Mouse (Mus musculus) midbrain, embryonic 13.5 days (tissue): Measurements from ENCODE around the gene Igf1r. TPM values are rescaled to one million over a fixed set of nuclear protein-coding genes. Genes with fewer than 3 reads are reported as not detected.

ENCODE experiments used
- ATAC-seq: fragments of 200-750 bp; cut with Nextera tagmentation; 2 replicates; pipeline ENCODE4 v1.8.0; 2017; ENCODE audit warnings: mild to moderate bottlenecking, moderate TSS enrichment, moderate library complexity
- H3K27ac ChIP-seq: fragments of 300-500 bp; sonication (generic); 2 replicates; pipeline ENCODE4 v1.5.1; 2015; ENCODE audit warnings: inconsistent platforms, mild to moderate bottlenecking, moderate library complexity
- H3K27me3 ChIP-seq: fragments of 300-500 bp; sonication (generic); 2 replicates; pipeline ENCODE4 v1.6.1; 2015; ENCODE audit warnings: mild to moderate bottlenecking, inconsistent platforms
- H3K36me3 ChIP-seq: fragments of 300-500 bp; sonication (generic); 2 replicates; pipeline ENCODE4 v1.6.1; 2015; ENCODE audit warnings: mild to moderate bottlenecking, inconsistent platforms
- H3K4me1 ChIP-seq: fragments of 300-500 bp; sonication (generic); replicated peaks from 2 replicates; pipeline ENCODE4 v1.6.1; 2015; ENCODE audit warnings: inconsistent platforms
- H3K4me2 ChIP-seq: fragments of 300-500 bp; sonication (generic); replicated peaks from 2 replicates; pipeline ENCODE4 v1.6.1; 2015; ENCODE audit warnings: moderate library complexity, mild to moderate bottlenecking, inconsistent platforms
- H3K4me3 ChIP-seq: fragments of 300-500 bp; sonication (generic); replicated peaks from 2 replicates; pipeline ENCODE4 v1.5.1; 2015; ENCODE audit warnings: mild to moderate bottlenecking, inconsistent platforms
- H3K9ac ChIP-seq: fragments of 300-500 bp; sonication (generic); replicated peaks from 2 replicates; pipeline ENCODE4 v1.6.1; 2015; ENCODE audit warnings: mild to moderate bottlenecking, inconsistent platforms
- H3K9me3 ChIP-seq: fragments of 300-500 bp; sonication (generic); 2 replicates; pipeline ENCODE4 v1.6.1; 2016; ENCODE audit warnings: mild to moderate bottlenecking, inconsistent platforms
- WGBS: fragments of 180-500 bp; shearing (Covaris S2); methylation state at CpG from one replicate; pipeline ENCODE4 v1.1.7; 2015; 5-methylcytosine and 5-hydroxymethylcytosine counted together
- polyA plus RNA-seq: library from polyadenylated mRNA; unstranded; fragments of >200 nt; fragmentation: Nextera tagmentation; extraction: Ambion mirVana; gene quantifications from 2 replicates; pipeline ENCODE4 v1.2.1, GENCODE M21; 2015

Gene Igf1r
- polyA plus RNA-seq, 1 experiment from 2014 or later, result 31.4 TPM

- H3K4me2 ChIP-seq, result no peak overlapping the region
- H3K9me3 ChIP-seq, result 0 out of 2 replicates have a peak, but pooled peaks cover 3% of the 10 kb centered on the region
- H3K27me3 ChIP-seq, result no peaks in the 10 kb centered on the region
- no peak overlapping the region for H3K4me3 ChIP-seq
- no peak for ATAC-seq
- H3K36me3 ChIP-seq, result peaks cover 32% of the 10 kb centered on the region
- no peak overlapping the region for H3K9ac ChIP-seq
- no peak overlapping the region for H3K27ac ChIP-seq
- H3K4me1 ChIP-seq, result peaks cover 35% of the 10 kb centered on the region
- 89% methylated on average over 13 of the region's 13 CpGs for WGBS
Measured at GRCm38 (mm10) chr7:68011385-68012122, 58.9 kb downstream of the Igf1r start.

- H3K4me2 ChIP-seq, result no peak overlapping the region
- H3K4me1 ChIP-seq, result peaks cover 36% of the 10 kb centered on the region
- 73% methylated on average over 6 of the region's 6 CpGs for WGBS
- 0 out of 2 replicates have a peak, but pooled peaks cover 3% of the 10 kb centered on the region for H3K9me3 ChIP-seq
- H3K4me3 ChIP-seq, result no peak overlapping the region
- no peaks in the 10 kb centered on the region for H3K27me3 ChIP-seq
- peaks cover 32% of the 10 kb centered on the region for H3K36me3 ChIP-seq
- no peak for ATAC-seq
- no peak overlapping the region for H3K9ac ChIP-seq
- H3K27ac ChIP-seq, result no peak overlapping the region
Measured at GRCm38 (mm10) chr7:68012123-68012474, 59.5 kb downstream of the Igf1r start.

DNA sequence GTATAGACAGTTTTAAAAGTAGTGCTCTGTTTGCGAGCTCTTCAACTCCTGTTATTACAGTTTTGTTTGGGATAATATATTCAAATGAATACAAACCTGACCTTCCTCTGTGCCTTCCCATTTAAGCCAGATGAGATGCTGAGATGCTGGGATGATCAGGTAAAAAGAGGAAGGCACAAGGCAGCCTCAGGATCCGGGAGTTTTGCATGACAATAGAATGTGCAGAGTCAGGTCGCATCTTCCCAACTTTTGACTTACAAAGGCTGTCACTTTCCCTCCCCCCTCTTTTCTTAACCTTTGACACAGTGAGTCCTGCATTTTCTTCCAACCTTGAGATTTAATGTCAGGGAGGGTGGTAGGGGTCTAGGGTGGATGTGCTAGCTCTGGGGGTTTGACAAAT lies 61.9 kb downstream of the Igf1r start:
- H3K36me3 ChIP-seq, result peaks cover 14% of the 10 kb centered on the region
- H3K27me3 ChIP-seq, result no peaks in the 10 kb centered on the region
- no peak overlapping the region for H3K4me3 ChIP-seq
- H3K4me2 ChIP-seq, result no peak overlapping the region
- WGBS, result 75% methylated on average over 3 of the region's 3 CpGs
- H3K9me3 ChIP-seq, result 0 out of 2 replicates have a peak, but pooled peaks cover 3% of the 10 kb centered on the region
- H3K9ac ChIP-seq, result no peak overlapping the region
- peaks cover 39% of the 10 kb centered on the region for H3K4me1 ChIP-seq
- H3K27ac ChIP-seq, result no peak overlapping the region
- no peak for ATAC-seq

DNA sequence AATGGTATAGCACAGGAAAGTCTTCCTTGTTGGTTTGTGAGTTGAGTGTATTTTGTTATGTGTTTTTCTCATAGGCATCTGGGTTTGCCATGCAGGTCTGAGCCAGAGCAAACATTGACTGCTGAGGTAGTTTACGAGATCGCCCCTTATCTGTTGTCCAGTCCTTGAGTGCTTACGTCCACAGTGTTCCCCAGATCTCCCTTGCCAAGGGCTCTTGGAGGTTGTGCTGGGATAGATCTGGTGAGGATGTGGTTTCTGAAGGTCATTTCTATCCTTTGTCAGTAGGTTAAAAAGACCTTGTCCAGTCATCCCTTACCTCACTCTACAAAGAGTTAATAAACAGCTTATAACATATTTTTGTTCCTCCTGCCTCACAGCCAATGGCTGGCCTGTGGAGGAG lies 62.8 kb downstream of the Igf1r start:
- ATAC-seq, result no peak
- H3K27ac ChIP-seq, result no peak overlapping the region
- no peaks in the 10 kb centered on the region for H3K27me3 ChIP-seq
- no peak overlapping the region for H3K4me2 ChIP-seq
- H3K36me3 ChIP-seq, result peaks cover 13% of the 10 kb centered on the region
- WGBS, result 97% methylated on average over 3 of the region's 3 CpGs
- no peak overlapping the region for H3K9ac ChIP-seq
- 0 out of 2 replicates have a peak, but pooled peaks cover 3% of the 10 kb centered on the region for H3K9me3 ChIP-seq
- peaks cover 30% of the 10 kb centered on the region for H3K4me1 ChIP-seq
- H3K4me3 ChIP-seq, result no peak overlapping the region

- H3K4me3 ChIP-seq, result no peak overlapping the region
- H3K9ac ChIP-seq, result no peak overlapping the region
- no peaks in the 10 kb centered on the region for H3K27me3 ChIP-seq
- H3K27ac ChIP-seq, result no peak overlapping the region
- H3K4me1 ChIP-seq, result peaks cover 9% of the 10 kb centered on the region; the same call in 1 of the 2 replicates
- H3K4me2 ChIP-seq, result no peak overlapping the region
- ATAC-seq, result no peak
- 74% methylated on average over 4 of the region's 4 CpGs for WGBS
- 0 out of 2 replicates have a peak, but pooled peaks cover 3% of the 10 kb centered on the region for H3K9me3 ChIP-seq
- peaks cover 13% of the 10 kb centered on the region for H3K36me3 ChIP-seq
Measured at GRCm38 (mm10) chr7:68018038-68018437, 65.4 kb downstream of the Igf1r start.

DNA sequence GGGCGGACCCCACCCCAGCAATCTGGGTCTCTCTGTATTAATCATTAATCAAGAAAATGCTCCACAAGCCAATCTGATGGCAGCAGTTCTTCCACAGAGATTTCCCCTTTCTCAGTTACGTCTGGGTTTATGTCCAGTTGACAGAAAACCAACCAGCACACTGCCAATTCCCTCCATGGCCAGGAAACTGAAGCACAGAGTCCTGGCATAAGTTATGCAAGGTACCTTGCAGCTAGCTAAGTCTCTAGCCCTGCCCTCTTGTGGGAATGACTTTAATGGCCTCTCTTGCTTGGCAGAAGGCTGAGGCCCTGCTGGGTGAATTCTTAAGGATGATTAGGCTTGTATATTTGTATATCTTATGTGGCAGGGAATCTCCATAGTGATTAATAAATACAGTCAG lies 67.9 kb downstream of the Igf1r start:
- ATAC-seq, result no peak
- WGBS, result 95% methylated on average over 2 of the region's 2 CpGs
- H3K27me3 ChIP-seq, result no peaks in the 10 kb centered on the region
- no peak overlapping the region for H3K4me2 ChIP-seq
- H3K4me1 ChIP-seq, result peaks cover 12% of the 10 kb centered on the region
- no peak overlapping the region for H3K27ac ChIP-seq
- peaks cover 12% of the 10 kb centered on the region for H3K36me3 ChIP-seq
- H3K9ac ChIP-seq, result no peak overlapping the region
- no peak overlapping the region for H3K4me3 ChIP-seq
- H3K9me3 ChIP-seq, result 0 out of 2 replicates have a peak, but pooled peaks cover 3% of the 10 kb centered on the region

DNA sequence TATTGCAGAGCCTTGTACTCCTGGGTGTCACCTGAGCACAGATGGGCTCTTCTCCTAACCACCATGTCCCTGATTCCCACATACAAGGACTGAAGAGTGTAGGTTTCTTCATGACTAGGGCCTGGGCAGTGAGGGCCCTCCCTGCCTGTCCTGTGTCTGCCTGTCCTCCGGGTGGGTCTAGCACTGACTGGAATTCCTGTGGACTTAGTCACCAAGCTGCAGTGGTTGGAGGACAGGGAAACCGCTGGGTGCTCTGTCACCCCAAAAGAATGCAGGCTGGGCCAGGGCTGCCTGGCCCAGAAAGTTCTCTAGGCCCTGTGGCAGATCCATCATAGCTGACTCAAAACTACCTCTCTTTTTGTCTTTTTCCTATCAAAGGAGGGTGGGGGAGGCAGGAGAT lies 69.1 kb downstream of the Igf1r start:
- 83% methylated on average over 2 of the region's 2 CpGs for WGBS
- Histone ChIP-seq H3K9ac (no peak overlapping the region), H3K4me3 (no peak overlapping the region), H3K9me3 (no peaks in the 10 kb centered on the region), H3K27ac (no peak overlapping the region), H3K4me2 (no peak overlapping the region), H3K4me1 (peaks cover 21% of the 10 kb centered on the region), H3K27me3 (no peaks in the 10 kb centered on the region), H3K36me3 (peaks cover 6% of the 10 kb centered on the region; the same call in 1 of the 2 replicates)
- ATAC-seq, result no peak

DNA sequence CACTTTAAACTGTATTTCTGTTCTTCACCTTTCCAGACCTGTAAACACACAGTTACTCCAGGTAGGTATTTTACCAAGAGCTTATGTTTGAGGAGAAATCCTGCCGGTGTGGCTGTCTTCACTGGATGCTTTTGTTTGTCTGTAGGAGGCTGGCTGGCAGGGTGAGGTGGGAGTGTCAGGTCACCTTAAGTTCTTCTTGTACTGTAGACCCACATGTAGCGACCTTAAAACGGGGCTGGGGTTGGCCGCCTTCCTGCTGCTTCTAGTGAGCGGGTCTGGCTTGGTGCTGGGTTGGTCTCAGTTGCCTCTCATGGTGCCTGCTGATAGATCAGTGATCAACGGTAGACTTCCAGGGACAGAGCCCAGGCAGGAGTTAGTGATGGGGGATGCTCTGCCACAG lies 69.6 kb downstream of the Igf1r start:
- no peak overlapping the region for H3K27ac ChIP-seq
- ATAC-seq, result no peak
- no peaks in the 10 kb centered on the region for H3K27me3 ChIP-seq
- no peak overlapping the region for H3K4me3 ChIP-seq
- H3K36me3 ChIP-seq, result peaks cover 6% of the 10 kb centered on the region; the same call in 1 of the 2 replicates
- no peaks in the 10 kb centered on the region for H3K9me3 ChIP-seq
- 89% methylated on average over 6 of the region's 6 CpGs for WGBS
- no peak overlapping the region for H3K4me2 ChIP-seq
- no peak overlapping the region for H3K9ac ChIP-seq
- H3K4me1 ChIP-seq, result peaks cover 18% of the 10 kb centered on the region

GRCm38 (mm10) chr7:68023882-68024281 lies 71.3 kb downstream of the Igf1r start:
- Histone ChIP-seq H3K27ac (no peak overlapping the region), H3K9me3 (no peaks in the 10 kb centered on the region), H3K36me3 (peaks cover 6% of the 10 kb centered on the region; the same call in 1 of the 2 replicates), H3K4me1 (peaks cover 22% of the 10 kb centered on the region), H3K9ac (no peak overlapping the region), H3K4me2 (no peak overlapping the region), H3K27me3 (no peaks in the 10 kb centered on the region), H3K4me3 (no peak overlapping the region)
- no peak for ATAC-seq
- WGBS, result 77% methylated on average over 4 of the region's 4 CpGs

DNA sequence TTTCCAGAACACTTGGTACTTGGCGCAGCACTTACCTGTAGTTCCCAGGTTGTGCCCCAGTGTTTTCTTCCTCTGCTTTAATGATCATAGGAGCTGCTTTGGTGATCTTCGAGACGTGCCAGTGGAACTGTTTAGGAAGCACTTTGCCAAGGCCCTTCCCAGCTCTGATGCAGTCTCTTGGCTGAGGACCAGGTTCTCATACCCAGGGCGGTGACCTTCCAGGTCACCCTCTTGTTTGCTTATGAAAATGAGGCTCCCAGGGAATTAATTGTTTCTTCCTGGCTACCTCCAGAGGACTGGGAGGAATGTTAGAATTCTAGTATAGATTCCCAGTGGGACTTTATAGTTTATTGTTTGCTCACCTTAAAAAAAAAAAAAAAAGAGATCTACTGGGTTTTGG lies 72.0 kb downstream of the Igf1r start:
- Histone ChIP-seq H3K9ac (no peak overlapping the region), H3K4me3 (no peak overlapping the region), H3K4me2 (no peak overlapping the region), H3K4me1 (peaks cover 28% of the 10 kb centered on the region), H3K9me3 (no peaks in the 10 kb centered on the region), H3K27me3 (no peaks in the 10 kb centered on the region), H3K36me3 (peaks cover 6% of the 10 kb centered on the region; the same call in 1 of the 2 replicates), H3K27ac (no peak overlapping the region)
- no peak for ATAC-seq
- 73% methylated on average over 4 of the region's 4 CpGs for WGBS

DNA sequence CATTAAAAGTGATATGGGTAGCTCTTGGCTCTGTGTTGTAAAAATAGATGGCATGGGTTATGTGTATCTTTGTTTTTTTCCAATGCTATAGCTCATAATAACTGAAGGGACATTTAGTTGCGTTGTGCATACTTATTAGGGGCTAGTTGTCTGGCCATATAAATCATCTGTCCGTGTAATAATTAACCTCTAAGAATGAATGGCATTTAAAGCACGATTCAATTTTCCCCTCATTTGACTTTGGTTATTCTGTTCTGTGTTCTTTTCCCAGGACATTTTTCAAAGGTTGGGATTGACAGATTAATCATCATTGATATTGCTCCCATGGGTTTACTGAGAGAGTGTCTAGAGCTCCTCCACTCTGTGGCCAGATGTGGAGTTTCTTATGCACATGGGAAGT lies 72.8 kb downstream of the Igf1r start:
- no peak overlapping the region for H3K9ac ChIP-seq
- 0 out of 2 replicates have a peak overlapping the region, but pooled peaks have one; percentile 30 for H3K27ac ChIP-seq
- no peak overlapping the region for H3K4me2 ChIP-seq
- no peaks in the 10 kb centered on the region for H3K9me3 ChIP-seq
- H3K4me3 ChIP-seq, result no peak overlapping the region
- H3K4me1 ChIP-seq, result peaks cover 36% of the 10 kb centered on the region
- no peaks in the 10 kb centered on the region for H3K27me3 ChIP-seq
- no peak for ATAC-seq
- 65% methylated on average over 3 of the region's 3 CpGs for WGBS
- H3K36me3 ChIP-seq, result peaks cover 6% of the 10 kb centered on the region; the same call in 1 of the 2 replicates

DNA sequence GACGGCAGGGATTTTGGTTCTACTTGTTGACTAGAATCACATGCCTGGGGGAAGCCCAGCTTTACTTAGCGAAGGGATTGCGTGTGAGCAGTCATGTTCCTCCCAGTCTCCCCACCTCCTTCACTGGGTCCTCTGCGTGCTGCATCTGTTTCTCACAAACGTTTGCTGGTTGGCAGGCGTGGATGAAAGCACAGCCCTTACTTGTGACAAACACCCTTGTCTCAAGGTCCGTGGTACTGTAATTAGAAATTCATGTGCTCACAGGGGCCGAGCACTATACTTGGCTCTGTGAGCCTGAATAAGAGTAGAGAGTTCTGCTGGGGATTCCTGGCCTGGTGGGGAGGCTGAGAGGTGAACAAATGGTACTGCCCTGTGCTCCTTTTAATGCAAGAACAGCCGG lies 73.4 kb downstream of the Igf1r start:
- no peak for ATAC-seq
- Histone ChIP-seq H3K27me3 (no peaks in the 10 kb centered on the region), H3K4me3 (no peak overlapping the region), H3K4me2 (no peak overlapping the region), H3K9ac (no peak overlapping the region), H3K4me1 (peaks cover 43% of the 10 kb centered on the region), H3K36me3 (peaks cover 6% of the 10 kb centered on the region; the same call in 1 of the 2 replicates), H3K27ac (peak overlapping the region; percentile 30; the same call in 1 of the 2 replicates), H3K9me3 (no peaks in the 10 kb centered on the region)
- 74% methylated on average over 9 of the region's 9 CpGs for WGBS
